Mouse (Mus musculus) neural tube, embryonic 11.5 days (tissue): Measurements from ENCODE around the gene Ttll8. TPM values are rescaled to one million over a fixed set of nuclear protein-coding genes. Genes with fewer than 3 reads are reported as not detected.
A peak's percentile ranks its signal among the peaks of the same experiment; 100 is the strongest.

Source experiments
- ATAC-seq: fragments of 200-750 bp; cut with Nextera tagmentation; 2 replicates; pipeline ENCODE4 v1.8.0; 2017; ENCODE audit warnings: moderate number of reproducible peaks, mild to moderate bottlenecking, moderate TSS enrichment, moderate library complexity; ENCODE audit not compliant: insufficient read depth, low FRiP score, low TSS enrichment
- DNase-seq: peaks from one replicate; pipeline ENCODE4 v3.0.0-alpha.2; 2015; ENCODE audit warnings: low spot score
- H3K27ac ChIP-seq: fragments of 300-500 bp; sonication (generic); 2 replicates; pipeline ENCODE4 v1.5.1; 2014; ENCODE audit warnings: low read depth, mild to moderate bottlenecking, low read length
- H3K27me3 ChIP-seq: fragments of 300-500 bp; sonication (generic); 2 replicates; pipeline ENCODE4 v1.6.1; 2014; ENCODE audit warnings: mild to moderate bottlenecking, low read length, mixed read lengths; ENCODE audit not compliant: control insufficient read depth, insufficient read depth
- H3K36me3 ChIP-seq: fragments of 300-500 bp; sonication (generic); 2 replicates; pipeline ENCODE4 v1.6.1; 2014; ENCODE audit warnings: mild to moderate bottlenecking, low read length, moderate library complexity, mixed read lengths; ENCODE audit not compliant: control insufficient read depth, insufficient read depth
- H3K4me1 ChIP-seq: fragments of 300-500 bp; sonication (generic); 2 replicates; pipeline ENCODE4 v1.6.1; 2014; ENCODE audit warnings: low read length, mixed read lengths; ENCODE audit not compliant: control insufficient read depth, insufficient read depth
- H3K4me2 ChIP-seq: fragments of 300-500 bp; sonication (generic); 2 replicates; pipeline ENCODE4 v1.6.1; 2014; ENCODE audit warnings: low read depth, mild to moderate bottlenecking, moderate library complexity
- H3K4me3 ChIP-seq: fragments of 300-500 bp; sonication (generic); 2 replicates; pipeline ENCODE4 v1.5.1; 2014; ENCODE audit warnings: low read depth, low read length
- H3K9ac ChIP-seq: fragments of 300-500 bp; sonication (generic); 2 replicates; pipeline ENCODE4 v1.6.1; 2014; ENCODE audit warnings: mild to moderate bottlenecking, low read length
- H3K9me3 ChIP-seq: fragments of 300-500 bp; sonication (generic); 2 replicates; pipeline ENCODE4 v1.6.1; 2016; ENCODE audit warnings: low read length; ENCODE audit not compliant: control insufficient read depth
- WGBS: fragments of 180-500 bp; shearing (Covaris S2); extraction: QIAGEN DNeasy Blood & Tissue Kit; methylation state at CpG from one replicate; pipeline ENCODE4 v1.1.7; 2014; 5-methylcytosine and 5-hydroxymethylcytosine counted together
- polyA plus RNA-seq: library from polyadenylated mRNA; unstranded; fragments of >200 nt; fragmentation: Nextera tagmentation; extraction: Ambion mirVana; gene quantifications from 2 replicates; pipeline ENCODE4 v1.2.1, GENCODE M21; 2014

Ttll8 gene
- polyA plus RNA-seq, 1 experiment from 2014 or later, result not detected

DNA sequence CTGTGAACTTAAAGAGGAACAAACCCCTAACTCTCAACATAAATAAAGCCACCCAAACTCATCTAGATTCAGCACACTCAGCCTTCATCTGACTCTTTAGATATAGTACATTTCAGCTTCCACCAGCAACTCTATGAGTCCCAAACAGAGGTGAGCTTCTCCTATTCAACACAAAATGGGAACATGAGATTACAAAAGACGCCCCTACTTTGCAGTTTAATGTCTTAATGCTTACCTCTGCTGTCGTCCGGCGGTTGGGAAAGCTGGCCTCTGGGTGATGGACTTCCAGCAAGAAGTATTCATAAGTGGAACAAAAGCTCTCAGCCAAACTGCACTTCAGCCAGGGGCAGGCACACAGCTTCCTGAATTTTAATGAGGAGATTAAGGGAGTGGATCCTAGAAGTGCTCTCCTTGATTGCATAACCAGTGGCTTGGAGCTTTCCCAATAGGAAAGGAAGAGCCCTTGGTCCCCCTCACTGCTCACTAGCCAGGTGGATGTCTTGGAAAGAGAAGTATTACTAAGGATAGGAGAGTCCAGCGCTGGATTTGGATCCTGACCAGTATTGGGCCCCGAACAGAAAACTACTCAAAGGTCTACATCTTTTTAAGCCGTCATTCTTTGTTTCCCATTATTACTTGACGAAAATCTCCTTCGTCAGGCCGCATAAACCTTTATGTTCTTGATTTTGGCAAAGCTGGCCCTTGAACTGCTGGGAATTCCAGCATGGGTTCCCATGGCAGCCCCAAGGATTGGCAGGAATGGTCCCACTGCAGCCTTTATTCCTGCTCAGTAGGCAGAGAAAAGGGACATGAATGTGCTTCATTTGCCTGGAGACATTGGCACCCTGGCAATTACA is 24.3 kb upstream of the Ttll8 start, which contains the start of gene Mlc1:
Gene Mlc1 (minus strand): TSS at position 727 of the 857 bp plus-strand sequence.
- H3K36me3 ChIP-seq, result no peaks in the 10 kb centered on the region
- H3K27me3 ChIP-seq, result no peaks in the 10 kb centered on the region
- H3K27ac ChIP-seq, result peak within 1 kb of the TSS; percentile 11; the same call in 1 of the 2 replicates
- peak; percentile 81 for ATAC-seq
- DNase-seq, result peak; percentile 63
- peak within 1 kb of the TSS; percentile 15; the same call in 1 of the 2 replicates for H3K9ac ChIP-seq
- WGBS, result 45% methylated on average over 10 of the region's 10 CpGs
- no peaks in the 10 kb centered on the region for H3K9me3 ChIP-seq
- no peak within 1 kb of the TSS for H3K4me3 ChIP-seq
- no peaks in the 10 kb centered on the region for H3K4me1 ChIP-seq
- no peak within 1 kb of the TSS for H3K4me2 ChIP-seq

DNA sequence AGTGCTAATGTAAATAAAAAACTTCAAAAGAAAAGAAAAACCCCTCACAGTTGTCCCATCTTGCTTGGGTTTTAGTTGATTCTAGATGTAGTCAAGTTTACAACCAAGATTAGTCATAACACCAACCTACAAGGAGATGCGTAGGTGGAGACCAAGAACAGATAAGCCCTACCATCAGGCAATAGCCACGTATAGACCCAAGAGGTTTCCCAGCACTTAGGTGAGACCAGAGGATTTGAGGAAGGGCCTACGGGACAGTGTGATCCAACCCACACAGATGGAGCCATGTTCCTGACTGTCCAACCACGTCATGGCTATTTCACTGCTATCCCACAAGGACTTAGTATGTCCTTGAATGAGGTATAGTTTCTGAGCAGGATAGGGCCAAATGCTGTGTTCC is 18.1 kb upstream of the Ttll8 start:
- DNase-seq (no peak), ATAC-seq (no peak)
- Histone ChIP-seq H3K36me3 (no peaks in the 10 kb centered on the region), H3K27ac (no peak overlapping the region), H3K27me3 (no peaks in the 10 kb centered on the region), H3K4me2 (no peak overlapping the region), H3K9me3 (no peaks in the 10 kb centered on the region), H3K9ac (no peak overlapping the region), H3K4me3 (no peak overlapping the region), H3K4me1 (no peaks in the 10 kb centered on the region)
- 88% methylated on average over 4 of the region's 4 CpGs for WGBS

DNA sequence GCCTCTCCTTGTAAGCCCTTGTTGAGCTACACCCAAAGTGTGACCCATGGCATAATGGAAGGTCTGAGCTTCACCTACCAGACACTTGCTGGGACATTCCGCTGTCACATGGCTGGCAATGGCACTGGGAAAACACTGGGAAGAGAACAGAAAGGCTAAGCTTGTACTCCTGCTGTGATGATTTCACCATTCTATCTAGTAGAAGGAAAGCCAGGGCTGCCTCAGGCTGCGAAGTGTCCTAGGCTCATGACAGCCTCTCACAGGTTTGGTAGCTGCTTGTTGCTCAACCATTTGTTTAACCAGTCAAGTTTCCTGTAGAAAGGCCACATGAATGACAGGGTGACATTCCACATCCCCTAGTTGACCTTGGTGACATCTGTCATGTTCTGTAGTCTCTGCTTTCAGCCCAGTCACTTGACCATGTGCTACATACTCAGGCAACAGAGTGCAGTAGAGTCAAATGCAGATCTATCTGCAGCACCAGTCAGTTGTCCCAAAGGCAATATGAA is 9.9 kb upstream of the Ttll8 start:
- Histone ChIP-seq H3K4me3 (no peak overlapping the region), H3K9me3 (no peaks in the 10 kb centered on the region), H3K9ac (no peak overlapping the region), H3K4me2 (no peak overlapping the region), H3K27me3 (no peaks in the 10 kb centered on the region), H3K27ac (no peak overlapping the region), H3K4me1 (no peaks in the 10 kb centered on the region), H3K36me3 (no peaks in the 10 kb centered on the region)
- WGBS, result 78% methylated on average over 2 of the region's 2 CpGs
- no peak for DNase-seq
- no peak for ATAC-seq

DNA sequence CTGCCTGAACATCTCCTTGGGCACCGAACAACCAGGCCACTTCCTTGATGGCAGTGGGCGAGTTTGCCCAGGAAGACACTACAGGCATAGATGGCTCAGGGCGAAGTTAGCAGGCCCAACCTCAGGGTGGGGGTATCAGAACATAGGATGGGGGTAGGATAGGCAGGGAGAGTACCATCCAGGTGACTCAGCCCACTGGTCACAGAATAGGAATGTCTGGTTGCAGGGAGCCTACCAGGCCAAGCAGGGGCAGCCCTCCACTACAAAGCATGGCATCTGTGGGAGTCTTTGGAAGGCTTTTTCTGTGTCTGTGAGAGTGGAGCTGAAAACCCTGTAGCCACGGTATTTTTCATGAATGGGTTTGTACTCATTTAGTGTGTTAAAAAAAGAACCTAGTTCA is 3.3 kb upstream of the Ttll8 start:
- Histone ChIP-seq H3K4me3 (no peak overlapping the region), H3K27me3 (peaks cover 16% of the 10 kb centered on the region), H3K27ac (no peak overlapping the region), H3K4me1 (peaks cover 7% of the 10 kb centered on the region; the same call in 1 of the 2 replicates), H3K9me3 (no peaks in the 10 kb centered on the region), H3K9ac (no peak overlapping the region), H3K36me3 (no peaks in the 10 kb centered on the region), H3K4me2 (no peak overlapping the region)
- ATAC-seq (no peak), DNase-seq (no peak)
- 80% methylated on average over 4 of the region's 4 CpGs for WGBS

DNA sequence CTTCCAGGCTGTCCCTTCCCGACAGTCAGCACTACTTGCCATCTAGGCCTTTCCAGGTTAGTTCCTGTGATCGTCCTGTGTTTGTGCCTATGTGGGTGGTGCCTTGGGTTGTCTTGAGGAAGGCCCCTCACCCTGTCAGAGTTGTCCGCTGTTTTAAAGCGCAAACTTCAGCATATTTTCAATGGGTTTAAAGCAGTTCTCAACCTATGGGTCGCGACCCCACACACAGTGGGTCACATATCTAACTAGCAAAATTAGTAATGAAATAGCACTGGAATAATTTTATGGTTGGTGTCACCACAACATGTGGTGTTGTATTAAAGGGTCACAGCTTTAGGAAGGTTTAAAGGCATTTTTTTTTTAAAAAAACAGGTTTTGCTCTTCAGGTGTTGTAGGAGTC is 1.1 kb upstream of the Ttll8 start:
- Histone ChIP-seq H3K36me3 (no peaks in the 10 kb centered on the region), H3K27ac (no peak overlapping the region), H3K4me3 (no peak overlapping the region), H3K9ac (no peak overlapping the region), H3K4me1 (peaks cover 7% of the 10 kb centered on the region; the same call in 1 of the 2 replicates), H3K27me3 (peaks cover 16% of the 10 kb centered on the region), H3K9me3 (no peaks in the 10 kb centered on the region), H3K4me2 (no peak overlapping the region)
- DNase-seq (no peak), ATAC-seq (no peak)
- 87% methylated on average over 6 of the region's 6 CpGs for WGBS

DNA sequence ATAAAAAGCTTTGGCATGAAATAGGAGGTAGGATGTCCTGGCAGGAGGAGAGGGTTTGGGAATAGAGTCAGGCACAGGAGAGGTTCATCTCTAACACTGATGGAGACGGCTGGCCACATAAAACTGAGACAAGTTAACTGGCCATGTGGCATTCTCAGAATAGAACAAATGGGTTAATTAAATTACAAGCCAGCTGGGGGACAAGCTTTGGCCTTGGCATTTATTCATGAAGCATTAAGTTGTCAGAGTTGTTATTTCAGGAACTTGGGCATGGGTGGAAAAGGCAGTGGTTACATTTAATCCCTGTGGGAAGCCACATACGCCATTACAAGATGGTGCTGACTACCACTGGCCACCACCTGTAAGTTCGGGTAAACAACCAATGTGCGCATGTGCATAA is 3.0 kb downstream of the Ttll8 start:
- Histone ChIP-seq H3K9ac (no peak overlapping the region), H3K4me2 (no peak overlapping the region), H3K27me3 (peaks cover 16% of the 10 kb centered on the region), H3K9me3 (no peaks in the 10 kb centered on the region), H3K36me3 (no peaks in the 10 kb centered on the region), H3K4me1 (peaks cover 7% of the 10 kb centered on the region; the same call in 1 of the 2 replicates), H3K4me3 (no peak overlapping the region), H3K27ac (no peak overlapping the region)
- DNase-seq (no peak), ATAC-seq (no peak)
- WGBS, result 84% methylated on average over 4 of the region's 4 CpGs

DNA sequence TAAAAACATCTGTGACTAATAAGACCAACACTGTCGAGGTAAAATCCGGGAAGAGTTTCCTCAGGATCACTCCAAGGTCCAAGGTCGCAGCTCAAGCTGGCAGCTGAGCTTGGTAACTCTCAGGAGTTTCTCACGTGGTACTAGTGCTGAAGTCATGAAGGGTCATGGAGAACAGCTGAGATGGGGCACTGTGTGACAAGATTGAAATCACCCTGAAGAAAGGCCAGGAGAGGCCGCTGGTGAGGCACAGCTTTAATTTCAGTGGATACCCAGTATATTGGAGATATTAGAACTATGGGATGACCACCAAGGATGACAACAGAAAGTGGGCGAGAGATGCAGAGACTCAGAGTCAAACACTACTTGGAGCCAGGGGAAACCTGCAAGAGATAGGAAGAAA is 7.4 kb downstream of the Ttll8 start:
- DNase-seq, result no peak
- 53% methylated on average over 6 of the region's 6 CpGs for WGBS

DNA sequence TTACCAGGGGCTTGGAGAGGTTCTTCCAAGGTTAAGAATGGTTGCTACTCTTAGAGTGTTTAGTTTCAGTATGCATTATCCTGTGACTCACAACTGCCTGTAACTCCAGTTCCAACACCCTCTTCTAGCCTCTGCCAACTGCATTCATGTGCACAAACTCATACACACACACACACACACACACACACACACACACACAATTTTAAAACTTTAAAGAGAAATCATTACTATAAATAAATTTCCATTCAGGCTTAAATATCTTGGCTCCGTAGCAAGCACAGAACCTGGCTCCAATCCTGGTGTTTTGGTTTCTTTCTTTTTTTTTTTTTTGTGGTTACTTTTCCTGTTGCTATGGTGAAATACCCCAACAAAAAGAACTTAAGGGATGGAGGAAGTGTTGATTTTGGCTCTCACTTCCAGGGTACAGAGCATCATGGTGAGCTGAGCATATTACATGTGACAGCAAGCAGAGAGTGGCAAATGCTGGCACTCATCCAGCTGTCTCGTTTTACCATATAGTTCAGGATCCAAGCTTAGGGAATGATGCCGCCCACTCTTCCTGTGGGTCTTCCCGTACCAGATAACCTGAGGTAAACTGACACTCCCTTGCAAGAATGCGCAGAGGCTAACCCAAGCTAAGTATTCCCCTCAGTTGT is 10.2 kb downstream of the Ttll8 start:
- DNase-seq, result no peak
- 92% methylated on average over 5 of the region's 5 CpGs for WGBS
- H3K9me3 ChIP-seq, result no peaks in the 10 kb centered on the region
- H3K4me1 ChIP-seq, result no peaks in the 10 kb centered on the region
- no peak overlapping the region for H3K4me2 ChIP-seq
- no peak for ATAC-seq
- H3K36me3 ChIP-seq, result no peaks in the 10 kb centered on the region
- H3K27me3 ChIP-seq, result no peaks in the 10 kb centered on the region
- H3K4me3 ChIP-seq, result no peak overlapping the region
- no peak overlapping the region for H3K9ac ChIP-seq
- no peak overlapping the region for H3K27ac ChIP-seq

More for the DNA sequence above, 7.4 kb downstream of the Ttll8 start:
- H3K27me3 ChIP-seq, result no peaks in the 10 kb centered on the region
- H3K4me3 ChIP-seq, result no peak overlapping the region
- no peaks in the 10 kb centered on the region for H3K36me3 ChIP-seq
- no peak overlapping the region for H3K9ac ChIP-seq
- H3K4me1 ChIP-seq, result no peaks in the 10 kb centered on the region
- no peak for ATAC-seq
- no peaks in the 10 kb centered on the region for H3K9me3 ChIP-seq
- H3K4me2 ChIP-seq, result no peak overlapping the region
- no peak overlapping the region for H3K27ac ChIP-seq
